Mouse (Mus musculus): Measurements from ENCODE around the gene Hbq1a.

GRCm38 (mm10) chr11:32303455-32303854 lies 3.6 kb downstream of the Hbq1a start:
- TF ChIP-seq POLR2A (IDR thresholded peaks at IDR 0.05; ENCODE audit: low read depth, low read length) = no peak
- no peak for TF ChIP-seq CTCF (IDR thresholded peaks at IDR 0.05; ENCODE audit: extremely low read depth, insufficient read length, insufficient replicate concordance, low read depth, low read length)
